Mouse (Mus musculus) megakaryocyte, adult 5-6 weeks (primary cell): ENCODE measurements around the gene Pisd. TPM values are rescaled to one million over a fixed set of nuclear protein-coding genes. Genes with fewer than 3 reads are reported as not detected.
A peak's percentile ranks its signal among the peaks of the same experiment; 100 is the strongest.
"Not testable (repeated sequence)": the region's sequence is repeated elsewhere in the genome, so short reads cannot be mapped to it uniquely, and the experiment has no call there.

Experiments
- ATAC-seq: 2 replicates; pipeline ENCODE4 v1.8.0; 2016; ENCODE audit warnings: mild to moderate bottlenecking, inconsistent platforms; ENCODE audit not compliant: poor library complexity, severe bottlenecking
- total RNA-seq, 2 experiments: library from RNA; stranded (forward) in 1 of 2; stranded (reverse) in 1 of 2; fragments of 153-499, 151-499 nt in 1 of 2; fragments of 221-1000, 200-1000 nt in 1 of 2; gene quantifications; 2 replicates each; pipeline versions ENCODE4 v1.2.3 to v1.2.4; 2015 to 2017

Gene Pisd
- total RNA-seq (2015) (51.6 and 52.1 TPM in 2 replicates), total RNA-seq (2017) (69.5 and 81.6 TPM in 2 replicates)

GRCm38 (mm10) chr5:32785313-32785915 lies at the start of gene Pisd:
TSS of gene Pisd (minus strand) at chr5:32785646.
- ATAC-seq = peak; percentile 100

DNA sequence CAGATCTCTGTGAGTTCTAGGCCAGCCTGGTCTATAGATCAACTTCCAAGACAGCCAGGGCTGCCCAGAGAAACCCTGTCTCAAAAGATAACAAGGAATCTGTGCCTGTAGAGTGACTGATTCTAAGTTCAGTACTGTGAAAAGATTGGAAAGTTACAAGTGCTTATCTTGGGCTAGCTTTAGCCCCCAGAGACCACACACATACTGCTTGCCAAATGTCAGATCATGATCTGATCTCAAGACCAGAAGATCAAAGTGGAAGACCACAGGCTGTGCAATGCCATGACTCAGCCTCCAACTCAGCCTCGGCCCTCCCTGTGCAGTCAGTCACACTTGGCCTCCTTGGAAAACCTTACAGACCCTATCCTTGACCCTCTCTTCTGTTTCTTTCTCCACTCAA lies 49.1 kb upstream of the Pisd start:
- no peak for ATAC-seq

- ATAC-seq = no peak
These were observed 44.6 kb upstream of the Pisd start for GRCm38 (mm10) chr5:32830054-32830453.

GRCm38 (mm10) chr5:32828766-32829165 lies 43.3 kb upstream of the Pisd start:
- not testable (repeated sequence) for ATAC-seq

DNA sequence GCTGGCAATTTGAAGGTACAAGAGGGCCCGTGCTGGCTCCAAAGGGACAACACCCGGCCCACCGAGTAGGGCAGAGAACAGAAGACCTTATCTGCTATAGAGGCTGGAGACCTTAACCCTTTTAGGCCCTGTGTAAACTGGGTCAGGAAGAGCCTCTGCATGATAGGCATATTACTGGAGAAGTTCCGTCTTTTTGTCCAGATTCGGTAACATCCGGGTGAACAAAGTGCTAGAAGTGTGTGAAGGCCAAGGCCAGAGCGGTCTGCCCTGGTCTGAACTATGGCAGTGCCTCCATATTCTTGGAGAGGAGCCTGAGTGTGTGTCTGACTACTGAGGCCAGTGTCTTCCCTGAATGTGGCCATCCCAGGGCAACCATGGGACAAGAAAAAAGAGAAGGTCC lies 41.6 kb upstream of the Pisd start, which contains the start of gene Gm20671:
Gm20671 (minus strand) TSS at position 101 of the 400 bp plus-strand sequence.
- no peak for ATAC-seq

GRCm38 (mm10) chr5:32820471-32820870 lies 35.0 kb upstream of the Pisd start:
- no peak for ATAC-seq

DNA sequence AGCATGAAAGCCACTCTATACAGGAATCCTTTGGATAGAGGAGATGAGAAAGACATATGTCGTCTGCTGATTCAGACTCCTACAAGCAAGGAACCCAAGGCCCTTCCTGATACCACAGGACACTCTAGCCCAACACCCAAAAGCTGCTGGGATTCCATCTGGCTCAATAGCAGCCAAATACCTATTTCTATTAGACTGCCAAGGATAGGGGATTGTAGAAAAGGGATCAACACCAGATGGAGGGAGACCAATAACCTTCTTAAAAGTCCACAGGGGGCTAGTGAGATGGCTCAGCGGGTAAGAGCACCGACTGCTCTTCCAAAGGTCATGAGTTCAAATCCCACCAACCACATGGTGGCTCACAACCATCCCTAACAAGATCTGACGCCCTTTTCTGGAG lies 29.9 kb upstream of the Pisd start:
- no peak for ATAC-seq

DNA sequence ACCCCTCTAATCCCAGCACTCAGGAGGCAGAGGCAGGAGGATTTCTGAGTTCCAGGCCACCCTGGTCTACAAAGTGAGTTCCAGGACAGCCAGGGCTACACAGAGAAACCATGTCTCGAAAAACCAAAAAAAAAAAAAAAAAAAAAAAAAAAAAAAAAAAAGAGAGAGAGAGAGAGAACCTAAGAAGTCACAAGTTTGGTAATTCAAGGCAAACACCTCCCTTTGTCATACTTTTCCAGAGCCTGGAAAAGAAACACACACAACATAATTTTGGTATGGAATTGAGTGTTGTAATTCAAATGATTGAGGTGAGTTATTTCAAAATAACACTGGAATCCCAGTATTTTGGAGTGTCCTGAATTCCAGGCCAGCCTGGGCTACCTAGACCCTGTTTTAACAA lies 1.0 kb upstream of the Pisd start:
- not testable (repeated sequence) for ATAC-seq

DNA sequence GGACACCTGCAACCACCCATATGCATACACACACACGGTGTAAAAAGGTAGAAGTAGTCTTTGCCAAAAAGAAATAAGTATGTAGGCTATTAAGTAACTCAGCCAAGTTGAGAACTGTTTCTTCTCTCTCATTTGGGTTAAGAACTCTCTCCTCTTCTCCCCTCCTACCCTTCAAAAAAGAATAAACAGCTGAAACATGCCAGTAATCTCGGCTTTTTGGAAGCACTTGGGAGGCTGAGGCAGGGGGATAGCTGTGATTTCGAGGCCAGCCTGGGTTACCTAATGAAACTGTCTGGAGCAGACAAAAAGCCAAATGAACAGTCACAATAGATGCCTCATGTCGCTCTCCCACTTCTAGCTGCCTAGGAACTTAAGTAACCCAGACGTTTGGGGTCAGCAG lies 720 bp downstream of the Pisd start:
- ATAC-seq = no peak

GRCm38 (mm10) chr5:32781596-32781995 lies 3.9 kb downstream of the Pisd start:
- ATAC-seq = no peak

DNA sequence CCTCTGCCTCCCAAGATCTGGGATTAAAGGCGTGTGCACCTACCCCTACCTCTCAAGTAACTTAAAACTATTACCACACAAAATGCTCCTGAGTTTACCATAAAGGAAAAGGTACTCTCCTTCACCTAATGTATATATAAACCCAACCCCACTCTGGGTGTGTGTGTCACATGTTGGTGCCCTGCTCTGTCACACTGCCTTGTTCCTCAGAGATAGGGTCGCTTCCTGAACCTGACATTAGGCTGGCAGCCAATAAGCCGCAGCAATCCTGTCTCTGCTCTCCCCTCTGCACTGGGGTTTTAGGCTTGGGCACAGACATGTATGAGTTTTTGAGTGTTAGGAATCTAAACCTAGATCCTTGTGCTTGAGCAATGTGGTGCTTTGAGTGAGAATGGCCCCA lies 7.3 kb downstream of the Pisd start:
- no peak for ATAC-seq

DNA sequence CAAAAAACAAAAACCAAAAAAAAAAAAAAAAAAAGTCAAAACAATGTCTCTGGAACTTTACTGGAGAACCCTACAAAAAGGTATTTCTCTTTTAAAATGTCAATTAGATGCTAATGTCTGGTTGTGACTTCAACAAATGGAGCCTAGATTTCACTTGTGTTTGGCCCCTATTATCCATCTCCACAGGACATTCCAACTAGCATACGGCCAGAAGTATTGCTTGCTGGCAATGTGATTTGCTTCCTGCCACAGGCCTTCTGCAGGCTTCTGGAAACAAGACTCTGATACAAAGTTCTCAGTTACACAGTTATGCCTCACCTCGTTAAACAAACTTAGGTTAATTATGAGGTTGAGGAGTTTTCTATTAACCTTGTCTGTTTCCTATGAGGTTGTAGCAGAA lies 13.1 kb downstream of the Pisd start:
- ATAC-seq = no peak

DNA sequence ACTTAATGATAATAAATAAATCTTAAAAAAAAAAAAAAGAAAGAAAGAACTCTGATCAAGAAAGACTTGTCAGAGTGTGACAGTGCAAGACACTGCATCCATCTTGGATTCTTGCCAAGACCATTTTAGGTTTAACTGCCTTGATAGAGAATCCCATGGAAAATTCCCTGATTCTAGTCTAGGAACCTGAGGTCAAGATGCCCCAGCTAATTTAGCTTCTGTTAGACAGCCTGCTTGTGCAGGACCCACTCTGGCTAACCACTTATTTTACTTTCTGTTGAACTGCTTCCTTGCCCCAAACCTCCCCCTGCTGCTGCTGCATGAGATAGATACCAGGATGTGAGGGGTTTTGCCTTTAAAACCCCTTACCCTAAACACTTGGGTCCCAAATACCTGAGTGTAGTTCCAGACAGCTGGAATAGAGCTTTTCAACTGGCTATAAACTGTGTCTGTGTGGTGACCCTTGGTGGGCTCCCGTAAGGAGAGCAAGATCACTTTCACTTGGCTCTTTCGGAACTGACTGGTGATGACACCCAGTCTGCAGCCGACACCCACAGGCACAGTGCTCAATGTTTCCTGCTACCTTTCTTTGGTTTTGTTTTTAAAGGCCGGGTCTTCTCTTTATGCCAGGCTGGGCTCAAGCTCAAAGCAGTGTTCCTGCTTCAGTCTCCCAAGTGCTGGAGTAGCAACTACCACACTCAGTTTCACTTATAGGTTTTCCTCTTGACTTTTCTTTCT lies 17.6 kb downstream of the Pisd start:
- ATAC-seq = no peak

GRCm38 (mm10) chr5:32767004-32767403 lies 18.4 kb downstream of the Pisd start:
- ATAC-seq = no peak

- ATAC-seq = peak; percentile 74; the same call in 1 of the 2 replicates
These were observed 23.8 kb downstream of the Pisd start for GRCm38 (mm10) chr5:32761566-32762140.

DNA sequence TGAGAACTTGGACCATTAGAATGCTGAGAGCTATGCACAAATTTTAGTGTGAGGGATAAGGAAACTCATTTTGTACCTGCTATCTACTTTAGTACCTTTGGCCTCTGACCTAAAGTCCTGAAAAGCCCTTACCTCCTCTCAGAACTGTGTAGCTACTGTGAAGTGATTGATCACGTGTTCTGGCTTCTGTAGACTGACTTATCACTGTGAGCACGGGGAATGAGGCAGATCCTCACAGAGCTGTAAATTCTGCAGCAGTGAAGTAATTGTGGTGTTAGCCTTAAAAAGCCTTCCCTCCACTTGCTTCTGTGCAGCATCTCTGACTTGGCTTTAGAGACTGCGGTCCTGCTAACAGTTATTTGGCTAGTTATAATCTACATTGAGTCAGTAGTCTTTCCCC lies 24.7 kb downstream of the Pisd start:
- no peak for ATAC-seq

- not testable (repeated sequence) for ATAC-seq
These were observed 25.1 kb downstream of the Pisd start for GRCm38 (mm10) chr5:32760352-32760751.

DNA sequence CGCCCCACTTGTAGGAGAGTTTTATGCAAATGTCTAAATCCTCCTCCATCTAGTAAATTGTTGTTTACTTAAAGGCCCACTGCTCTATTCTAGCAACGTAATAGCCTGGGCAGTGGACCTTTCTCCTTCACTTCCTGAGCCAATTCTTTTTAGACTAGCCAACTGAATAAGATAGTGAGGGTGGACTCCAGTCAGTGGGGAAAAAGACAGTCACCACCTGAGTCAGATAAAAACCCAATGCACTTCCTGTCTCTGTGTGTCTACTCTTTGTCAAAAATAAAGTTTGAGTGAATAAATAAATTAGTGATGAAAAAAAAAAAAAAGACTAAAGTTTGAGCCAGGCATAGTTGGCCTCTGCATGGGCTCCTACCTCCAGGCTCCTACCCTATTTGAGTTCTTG lies 25.8 kb downstream of the Pisd start:
- peak; percentile 23; the same call in 1 of the 2 replicates for ATAC-seq

DNA sequence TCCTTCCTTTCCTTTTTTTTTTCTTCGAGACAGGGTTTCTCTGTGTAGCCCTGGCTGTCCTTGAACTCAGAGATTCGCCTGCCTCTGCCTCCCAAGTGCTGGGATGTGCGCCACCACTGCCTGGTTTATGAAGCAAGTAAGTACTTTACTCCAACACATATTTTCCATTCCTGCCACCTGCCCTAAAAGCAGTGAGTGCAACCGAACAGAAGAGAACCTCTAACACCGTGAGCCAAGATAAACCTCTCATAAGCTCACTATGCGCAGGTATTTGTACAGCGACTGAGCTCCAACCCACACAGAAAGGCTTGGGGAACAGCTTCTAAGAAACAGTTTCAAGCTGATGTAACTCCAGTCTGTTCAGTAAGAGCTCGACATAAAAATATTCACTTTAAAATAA lies 29.3 kb downstream of the Pisd start:
- no peak for ATAC-seq

GRCm38 (mm10) chr5:32751736-32752135 lies 33.7 kb downstream of the Pisd start:
- no peak for ATAC-seq

DNA sequence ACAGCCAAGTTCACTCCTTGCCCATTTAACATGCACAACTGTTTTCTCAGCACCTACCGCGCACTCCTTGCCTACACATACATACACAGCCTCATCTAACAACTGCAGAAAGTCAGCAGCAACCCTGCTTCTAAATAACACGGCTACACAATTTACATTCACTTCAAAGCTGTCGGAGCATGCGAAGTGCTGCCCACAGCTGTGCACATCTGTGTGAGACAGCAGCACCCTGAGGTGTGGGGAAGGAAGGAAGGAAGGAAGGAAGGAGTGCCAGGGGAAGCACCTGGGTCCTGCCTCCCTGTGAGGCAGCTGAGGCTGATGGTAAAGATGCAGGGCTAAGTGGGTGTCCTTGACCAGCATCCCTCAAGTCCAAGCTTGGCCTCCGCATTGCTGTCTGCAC lies 36.5 kb downstream of the Pisd start:
- no peak for ATAC-seq
